Mouse (Mus musculus) liver, adult 2 months (tissue): Measurements from ENCODE around the gene Vasp. TPM values are rescaled to one million over a fixed set of nuclear protein-coding genes. Genes with fewer than 3 reads are reported as not detected.

Experiments used
- DNase-seq: peaks from one replicate; pipeline ENCODE4 v3.0.0-alpha.2; 2011; ENCODE audit warnings: low read depth, low spot score; ENCODE audit errors: extremely low read depth
- H3K27ac ChIP-seq: fragments of 200-500 bp; replicated peaks from 2 replicates; pipeline ENCODE4 v1.5.1; 2012; ENCODE audit warnings: low read depth, mild to moderate bottlenecking, control low read depth, inconsistent platforms, low read length; ENCODE audit not compliant: insufficient read depth
- H3K27me3 ChIP-seq: fragments of 200-500 bp; 2 replicates; pipeline ENCODE4 v1.6.1; 2012; ENCODE audit warnings: mild to moderate bottlenecking, moderate library complexity, low read length, inconsistent platforms; ENCODE audit not compliant: control insufficient read depth, insufficient read depth
- H3K36me3 ChIP-seq: fragments of 200-500 bp; 2 replicates; pipeline ENCODE4 v1.6.1; 2012; ENCODE audit warnings: low read length, inconsistent platforms; ENCODE audit not compliant: control insufficient read depth, insufficient read depth
- H3K4me1 ChIP-seq: fragments of 200-500 bp; 2 replicates; pipeline ENCODE4 v1.6.1; 2011; ENCODE audit warnings: low read length; ENCODE audit not compliant: control insufficient read depth, insufficient read depth
- H3K4me3 ChIP-seq: fragments of 200-500 bp; 2 replicates; pipeline ENCODE4 v1.5.1; 2011; ENCODE audit warnings: low read depth, mild to moderate bottlenecking, control low read depth, low read length, moderate library complexity; ENCODE audit not compliant: insufficient read depth
- H3K79me2 ChIP-seq: fragments of 200-500 bp; 2 replicates; pipeline ENCODE4 v1.6.1; 2012; ENCODE audit warnings: inconsistent platforms, mild to moderate bottlenecking, low read length, moderate library complexity; ENCODE audit not compliant: control insufficient read depth, insufficient read depth
- H3K9ac ChIP-seq: fragments of 200-500 bp; 2 replicates; pipeline ENCODE4 v1.6.1; 2012; ENCODE audit warnings: low read depth, mild to moderate bottlenecking, control low read depth, inconsistent platforms, low read length
- CTCF ChIP-seq: fragments of 200-500 bp; IDR thresholded peaks from 2 replicates; pipeline ENCODE4 v1.5.1; 2011; ENCODE audit warnings: low read depth, low read length, control low read depth
- POLR2A ChIP-seq: fragments of 200-500 bp; IDR thresholded peaks from 2 replicates; pipeline ENCODE4 v1.6.1; 2011; ENCODE audit warnings: low read length, control low read depth; ENCODE audit not compliant: insufficient read depth; ENCODE audit errors: extremely low read depth
- WGBS: fragments of 180-500 bp; shearing (Covaris S2); methylation state at CpG from one replicate; pipeline ENCODE4 v1.1.7; 2018; 5-methylcytosine and 5-hydroxymethylcytosine counted together
- polyA plus RNA-seq: library from polyadenylated mRNA; depleted of rRNA; stranded (reverse); fragments of >200 nt; gene quantifications from 2 replicates; pipeline ENCODE4 v1.2.3, GENCODE M21; 2012
- total RNA-seq: library from RNA; depleted of rRNA; stranded (reverse); fragments of >200 nt; gene quantifications from 2 replicates; pipeline ENCODE4 v1.2.3, GENCODE M21; 2014

Gene Vasp
- total and polyA plus RNA-seq, 2 experiments = 6.3 to 37.1 TPM

DNA sequence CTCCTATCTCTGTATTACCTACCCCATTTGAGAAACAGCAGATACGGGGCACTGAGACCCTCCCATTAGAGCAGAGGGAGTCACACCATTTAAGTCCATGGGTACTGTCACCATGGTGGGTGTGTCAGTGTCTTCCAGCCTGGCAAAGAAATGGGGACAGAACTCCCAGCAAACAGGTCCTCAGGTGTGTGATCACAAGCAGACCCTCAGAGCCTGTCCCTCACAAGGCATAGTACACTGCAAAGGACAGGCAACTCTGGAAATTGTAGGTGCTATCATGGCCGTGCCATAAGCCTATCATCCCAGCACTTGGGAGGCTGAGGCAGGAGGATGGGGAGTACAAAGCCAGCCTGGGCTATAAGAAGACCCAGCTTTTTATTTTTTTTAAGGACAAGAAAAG is 46.6 kb upstream of the Vasp start:
- Histone ChIP-seq H3K27me3 (no peaks in the 10 kb centered on the region), H3K4me3 (no peak overlapping the region), H3K27ac (no peak overlapping the region), H3K4me1 (no peaks in the 10 kb centered on the region; the same call in 1 of the 2 replicates), H3K36me3 (no peaks in the 10 kb centered on the region), H3K79me2 (no peaks in the 10 kb centered on the region), H3K9ac (no peak overlapping the region)
- no peak for DNase-seq
- 77% methylated on average over 2 of the region's 2 CpGs for WGBS
- TF ChIP-seq CTCF = no peak
- TF ChIP-seq POLR2A = no peak

DNA sequence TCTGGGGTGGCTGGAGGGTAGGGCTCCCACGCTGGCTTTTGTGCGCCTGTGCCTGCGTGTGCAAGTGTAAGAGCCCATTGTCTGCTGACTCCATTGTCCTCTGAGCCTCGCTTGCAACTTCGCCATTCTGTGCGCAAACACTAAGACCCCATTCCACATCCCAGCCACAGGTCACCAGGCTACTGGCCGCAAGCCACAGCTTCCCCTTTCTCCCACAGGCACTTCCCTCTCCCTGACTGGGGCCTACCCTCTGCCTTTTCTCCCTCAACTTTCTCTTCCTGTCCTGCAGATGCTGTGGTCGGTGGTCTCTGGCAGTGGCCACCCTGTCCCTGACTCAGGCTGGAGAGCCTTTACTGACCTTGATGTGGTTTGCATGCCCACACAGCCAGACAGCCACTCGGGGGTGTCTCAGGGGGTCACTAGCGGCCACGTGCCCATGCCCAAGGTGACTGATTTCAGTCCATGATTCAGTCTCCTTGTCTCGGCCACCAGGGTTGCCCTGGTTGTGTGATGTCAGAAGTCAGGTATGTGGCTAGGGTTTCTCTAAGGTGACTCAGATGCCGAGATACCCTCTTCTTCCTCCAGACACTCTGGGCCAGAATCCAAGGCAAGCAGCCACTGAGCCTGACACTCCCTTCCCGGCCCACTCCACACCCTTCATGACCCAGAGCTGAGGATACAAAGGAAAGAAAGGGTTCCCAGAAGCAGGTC is 45.0 kb upstream of the Vasp start:
- H3K4me3 ChIP-seq = no peak overlapping the region
- H3K27ac ChIP-seq = no peak overlapping the region
- H3K27me3 ChIP-seq = no peaks in the 10 kb centered on the region
- no peak for TF ChIP-seq POLR2A
- no peak for TF ChIP-seq CTCF
- no peaks in the 10 kb centered on the region; the same call in 1 of the 2 replicates for H3K4me1 ChIP-seq
- H3K9ac ChIP-seq = no peak overlapping the region
- no peaks in the 10 kb centered on the region for H3K79me2 ChIP-seq
- no peak for DNase-seq
- H3K36me3 ChIP-seq = no peaks in the 10 kb centered on the region
- WGBS = 74% methylated on average over 14 of the region's 14 CpGs

DNA sequence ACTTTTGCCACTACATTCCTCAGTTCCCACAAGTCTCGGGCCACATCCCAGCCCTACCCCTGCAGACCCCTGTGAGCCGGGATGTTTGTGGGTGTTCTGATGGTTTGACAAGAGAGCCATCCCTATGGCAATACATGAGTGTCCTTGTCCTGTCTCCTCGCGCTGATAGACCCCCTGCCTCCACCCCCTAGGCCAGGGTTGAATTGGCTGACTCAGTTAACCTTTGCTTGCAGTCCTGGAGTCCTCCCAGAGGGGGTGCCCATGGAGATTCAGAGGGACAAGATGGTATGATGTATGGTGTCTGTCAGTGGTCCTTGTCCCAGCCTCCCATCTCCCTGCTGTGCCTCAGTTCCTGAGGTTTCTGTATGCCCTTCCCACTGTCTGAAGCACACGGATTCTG is 42.4 kb upstream of the Vasp start:
- DNase-seq = no peak
- H3K4me1 ChIP-seq = peaks cover 1% of the 10 kb centered on the region; the same call in 1 of the 2 replicates
- no peaks in the 10 kb centered on the region for H3K27me3 ChIP-seq
- WGBS = 60% methylated on average over 5 of the region's 5 CpGs
- no peak overlapping the region for H3K9ac ChIP-seq
- no peak overlapping the region for H3K4me3 ChIP-seq
- H3K79me2 ChIP-seq = no peaks in the 10 kb centered on the region
- H3K27ac ChIP-seq = no peak overlapping the region
- no peaks in the 10 kb centered on the region for H3K36me3 ChIP-seq
- TF ChIP-seq CTCF (no peak), POLR2A (no peak)

DNA sequence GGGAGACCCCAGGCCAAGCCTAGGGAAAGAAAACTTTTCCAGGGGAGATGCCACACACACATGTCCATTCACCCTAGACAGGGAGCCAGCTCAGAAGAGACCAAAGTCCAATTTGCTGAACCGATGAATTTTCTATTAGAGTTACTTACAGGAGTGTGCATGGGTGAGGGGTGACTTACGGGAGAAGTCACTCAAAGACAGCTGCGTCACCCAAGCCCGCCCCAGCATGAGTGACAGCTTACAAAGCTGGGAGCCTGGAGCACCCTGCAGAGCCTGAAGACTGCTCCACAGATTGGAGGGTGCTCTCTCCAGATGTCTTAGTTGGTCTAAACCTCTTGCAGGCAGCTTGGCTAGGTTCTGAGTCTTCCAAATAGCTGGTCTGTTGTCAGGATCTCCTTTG is 40.4 kb upstream of the Vasp start:
- Histone ChIP-seq H3K4me3 (no peak overlapping the region), H3K36me3 (no peaks in the 10 kb centered on the region), H3K27ac (no peak overlapping the region), H3K4me1 (peaks cover 1% of the 10 kb centered on the region; the same call in 1 of the 2 replicates), H3K27me3 (no peaks in the 10 kb centered on the region), H3K9ac (no peak overlapping the region), H3K79me2 (no peaks in the 10 kb centered on the region)
- WGBS = 42% methylated on average over 4 of the region's 4 CpGs
- TF ChIP-seq CTCF = no peak
- no peak for TF ChIP-seq POLR2A
- DNase-seq = peak; percentile 40

DNA sequence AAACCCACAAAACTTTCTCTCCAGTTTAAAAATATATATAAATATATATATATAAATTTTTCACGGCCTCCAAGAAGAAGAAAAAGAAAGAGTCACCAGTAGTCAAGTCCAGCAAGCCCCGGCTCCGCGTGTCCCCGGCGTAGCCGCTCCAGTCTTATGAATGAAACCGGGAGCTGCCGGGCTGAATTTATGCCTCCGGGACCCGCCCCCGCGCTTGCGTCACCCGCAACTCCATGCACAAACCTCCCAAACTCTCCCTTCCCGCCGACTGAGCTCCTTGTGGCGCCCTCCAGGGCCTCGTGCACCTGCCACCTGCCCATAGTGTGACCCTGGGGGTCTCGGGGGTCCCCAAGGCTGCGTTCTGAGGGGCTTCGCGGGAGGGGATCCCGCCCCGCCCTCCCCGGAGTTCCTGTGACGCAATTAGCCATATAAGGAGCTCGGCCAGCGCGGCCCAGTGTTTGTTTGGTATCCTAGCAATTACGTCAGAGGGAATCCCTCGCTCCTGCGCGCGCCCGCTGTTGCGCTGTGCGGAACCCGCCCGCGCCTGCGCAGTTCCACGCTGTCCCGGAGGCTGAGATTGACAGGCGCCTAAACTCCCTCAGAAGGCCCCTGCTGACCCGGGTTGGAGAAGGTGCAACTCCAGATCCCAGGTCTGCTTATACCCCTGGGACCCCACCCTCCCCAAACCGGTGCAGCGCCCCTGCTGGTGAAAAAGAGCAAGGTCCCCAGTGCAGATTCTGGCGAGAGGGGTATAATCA is 38.4 kb upstream of the Vasp start, which contains the start of gene Fosb:
Gene Fosb, minus strand, starts transcription at position 168 of the 758 bp plus-strand sequence.
- under 1% methylated on average over 48 of the region's 49 CpGs for WGBS
- Histone ChIP-seq H3K4me3 (peak within 1 kb of the TSS; percentile 84), H3K36me3 (no peaks in the 10 kb centered on the region), H3K4me1 (peaks cover 1% of the 10 kb centered on the region; the same call in 1 of the 2 replicates), H3K27ac (peak within 1 kb of the TSS; percentile 51; the same call in 1 of the 2 replicates), H3K79me2 (no peaks in the 10 kb centered on the region), H3K9ac (peak within 1 kb of the TSS; percentile 59), H3K27me3 (no peaks in the 10 kb centered on the region)
- peak; percentile 37; the same call in 1 of the 2 replicates for TF ChIP-seq CTCF
- TF ChIP-seq POLR2A = no peak
- peak; percentile 83 for DNase-seq

DNA sequence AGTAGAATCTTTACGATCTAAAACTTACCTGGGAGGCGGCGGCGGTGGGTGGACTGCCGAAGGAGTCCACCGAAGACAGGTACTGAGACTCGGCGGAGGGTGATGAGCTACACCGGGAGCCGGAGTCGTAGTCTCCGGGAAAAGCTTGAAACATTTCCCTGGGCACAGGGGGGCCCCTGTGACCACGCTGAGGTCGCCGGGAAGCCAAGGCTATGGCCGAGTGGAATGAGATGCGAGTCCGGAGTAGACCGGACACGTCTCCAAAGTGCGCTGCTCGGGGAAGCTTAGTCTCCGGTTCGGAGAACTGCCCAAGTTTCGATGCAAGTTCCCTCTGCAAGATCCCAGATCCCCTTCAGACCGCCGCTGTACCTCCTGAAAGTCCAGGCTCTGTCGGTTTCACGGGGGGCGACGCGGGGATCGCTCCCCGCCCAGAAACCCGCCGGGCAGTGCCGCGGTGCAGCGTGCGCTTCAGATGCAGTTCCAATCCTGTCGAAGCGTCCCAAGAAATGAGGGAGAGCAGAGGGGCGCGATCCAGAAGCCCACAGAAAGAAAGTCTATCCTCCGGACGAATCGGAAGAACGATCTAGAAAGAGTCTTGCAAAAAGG is 37.8 kb upstream of the Vasp start:
- Histone ChIP-seq H3K4me3 (peak overlapping the region; percentile 47), H3K4me1 (peaks cover 1% of the 10 kb centered on the region; the same call in 1 of the 2 replicates), H3K36me3 (no peaks in the 10 kb centered on the region), H3K79me2 (no peaks in the 10 kb centered on the region), H3K9ac (peak overlapping the region; percentile 37), H3K27me3 (no peaks in the 10 kb centered on the region), H3K27ac (no peak overlapping the region)
- no peak for TF ChIP-seq POLR2A
- no peak for TF ChIP-seq CTCF
- no peak for DNase-seq
- under 1% methylated on average over 48 of the region's 48 CpGs for WGBS
